Mouse (Mus musculus) left cerebral cortex, postnatal 25 days (tissue): Measurements from ENCODE around the gene Cdc34b. TPM values are rescaled to one million over a fixed set of nuclear protein-coding genes. Genes with fewer than 3 reads are reported as not detected.

ENCODE experiments used
- total RNA-seq, 2 experiments: library from RNA; stranded (reverse); gene quantifications; 2 replicates each; pipeline ENCODE4 v1.2.3; 2021

Gene Cdc34b
- total RNA-seq, 2 experiments from 2014 or later: 0.46 TPM; not detected in 1

Other genes with a start within 250 kb of the Cdc34b start
- under 1 TPM; 0.73 to 0.92 TPM for gene Epn3, start 241.8 kb upstream of the Cdc34b start, total RNA-seq
- gene Mycbpap, start 220.0 kb upstream of the Cdc34b start, total RNA-seq: 1 to 10 TPM; 2.9 to 5.3 TPM
- gene Rsad1, start 192.5 kb upstream of the Cdc34b start, total RNA-seq: 10 to 100 TPM; 12.9 to 14.1 TPM
- gene Chad, start 176.7 kb upstream of the Cdc34b start, total RNA-seq: under 1 TPM in 1 of 2 experiments, not detected in 1; 0.21 TPM
- 10 to 100 TPM; 13.6 to 16.6 TPM for gene Acsf2, start 139.9 kb upstream of the Cdc34b start, total RNA-seq
- gene Lrrc59, start 112.0 kb upstream of the Cdc34b start, total RNA-seq: 10 to 100 TPM; 84.2 to 90.4 TPM
- 10 to 100 TPM; 72.1 to 74.6 TPM for gene Mrpl27, start 88.0 kb upstream of the Cdc34b start, total RNA-seq
- gene Eme1, start 87.8 kb upstream of the Cdc34b start, total RNA-seq: under 1 TPM in 1 of 2 experiments, not detected in 1; 0.32 TPM
- gene Xylt2, start 64.3 kb upstream of the Cdc34b start, total RNA-seq: 10 to 100 TPM; 21.8 to 23.7 TPM
- not detected for gene Gm11541, start 37.3 kb upstream of the Cdc34b start, total RNA-seq
- not detected for gene Tmem92, start 40.9 kb downstream of the Cdc34b start, total RNA-seq
- gene Col1a1, start 194.4 kb downstream of the Cdc34b start, total RNA-seq: 10 to 100 TPM; 22.8 to 31.9 TPM
- gene Hils1, start 225.8 kb downstream of the Cdc34b start, total RNA-seq: not detected
- under 1 TPM in 1 of 2 experiments, not detected in 1; 0.46 TPM for gene Sgca, start 234.5 kb downstream of the Cdc34b start, total RNA-seq
- gene Ppp1r9b, start 249.3 kb downstream of the Cdc34b start, total RNA-seq: 100 to 1,000 TPM; 675 to 703 TPM